Mouse (Mus musculus) layer of hippocampus, adult 9-10 months (tissue): Measurements from ENCODE around the gene Wipi1.

Source experiments
- DNase-seq: peaks from one replicate; pipeline ENCODE4 v3.0.0; 2022; ENCODE audit warnings: low spot score

Wipi1 gene

DNA sequence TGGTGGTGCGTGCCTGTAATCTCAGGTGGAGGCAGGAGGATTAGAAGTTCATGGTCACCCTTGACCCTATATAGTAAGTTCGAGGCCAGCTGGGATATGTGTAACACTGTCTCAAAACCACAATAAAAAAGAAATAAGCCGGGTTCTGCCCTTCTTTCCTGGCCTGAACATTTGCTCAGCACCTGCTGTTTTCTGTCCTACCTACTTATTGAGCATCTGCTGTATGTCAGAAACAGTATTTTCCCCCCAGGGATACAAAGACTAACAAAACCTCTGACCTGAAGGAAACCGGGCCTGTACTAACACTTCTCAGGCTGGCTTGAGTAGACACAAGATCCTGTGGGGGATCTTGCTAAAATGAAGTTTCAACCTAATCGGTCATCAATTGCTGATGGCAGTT is 74.8 kb downstream of the Wipi1 start:
- DNase-seq: no peak

DNA sequence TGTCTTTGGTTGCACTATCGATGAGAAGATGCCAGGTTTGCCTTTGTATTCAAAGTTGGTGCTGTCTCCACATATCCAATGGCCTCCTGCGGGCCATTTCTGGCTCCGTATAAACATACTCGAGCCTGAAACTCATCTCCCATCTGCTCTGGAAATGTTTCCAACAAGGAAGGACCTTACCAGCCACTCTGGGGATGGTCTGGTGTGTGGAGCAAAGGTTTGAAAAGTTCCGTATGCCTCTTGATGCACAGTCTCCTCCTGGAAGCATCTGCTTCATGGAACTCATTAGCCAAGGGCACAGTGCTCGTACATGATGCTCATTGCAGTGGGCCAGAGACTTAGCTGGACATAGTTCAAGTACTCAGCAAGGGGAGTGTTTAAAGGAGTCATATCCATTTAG is 75.8 kb downstream of the Wipi1 start:
- no peak for DNase-seq

DNA sequence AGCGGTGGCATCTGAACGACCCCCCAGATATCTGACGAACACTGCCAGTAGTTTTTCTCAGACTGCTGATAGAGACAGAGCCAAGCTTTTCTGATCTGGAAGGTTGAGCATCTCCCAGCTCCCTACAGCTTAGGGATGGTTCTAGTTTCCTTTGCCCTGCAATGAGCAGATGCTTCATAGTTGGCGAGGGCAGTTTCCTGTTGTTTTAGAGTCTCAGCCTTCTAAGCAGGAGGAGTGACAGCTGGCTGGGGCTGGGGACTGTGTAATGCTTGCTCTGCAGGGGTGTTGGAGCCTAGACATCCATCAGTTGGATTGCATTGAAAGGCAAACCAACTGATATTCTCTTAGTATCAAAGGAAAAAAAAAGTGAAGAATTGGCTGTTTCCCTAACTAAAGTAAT is 81.7 kb downstream of the Wipi1 start:
- no peak for DNase-seq

DNA sequence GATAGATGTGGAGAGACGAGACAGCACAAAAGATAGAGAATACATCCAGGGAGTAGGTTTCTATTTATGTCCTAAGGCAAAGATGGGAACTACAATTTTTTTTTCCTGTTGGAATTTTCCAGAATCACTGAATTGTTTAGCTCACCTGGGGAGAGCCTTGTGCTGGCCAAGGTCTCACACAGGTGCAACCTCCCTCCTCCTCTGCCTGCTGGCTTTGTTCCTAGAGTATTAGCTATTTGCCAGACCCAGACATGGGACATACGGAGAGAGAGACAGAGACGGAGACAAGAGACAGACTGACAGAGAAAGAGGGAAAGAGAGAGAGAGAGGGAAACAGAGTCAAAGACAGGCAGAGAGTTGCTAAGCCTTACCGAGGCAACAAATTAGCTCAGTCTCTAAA is 86.2 kb downstream of the Wipi1 start:
- DNase-seq: no peak

DNA sequence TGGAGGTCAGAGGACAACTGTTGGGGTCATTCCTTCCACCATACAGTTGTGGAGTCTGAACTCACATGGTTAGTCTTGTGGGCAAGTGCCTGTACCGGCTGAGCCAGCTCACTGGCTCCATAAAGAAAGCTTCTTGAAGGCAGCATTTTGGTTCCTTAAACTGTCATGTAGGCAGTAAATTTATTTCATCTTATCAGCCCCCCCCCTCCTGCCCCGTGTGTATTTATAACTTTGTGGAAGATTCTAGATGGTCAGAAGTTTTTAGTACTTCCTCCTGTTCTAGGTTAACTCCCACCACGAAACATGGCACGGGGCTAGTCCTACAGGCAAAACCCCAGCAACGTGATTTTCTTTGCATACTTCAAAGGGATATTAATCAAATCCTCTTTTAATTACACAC is 86.9 kb downstream of the Wipi1 start:
- no peak for DNase-seq
